Mouse (Mus musculus) thymus, adult 2 months (tissue): ENCODE results near the gene Zswim4. TPM values are rescaled to one million over a fixed set of nuclear protein-coding genes. Genes with fewer than 3 reads are reported as not detected.

Experiments
- DNase-seq: peaks from one replicate; pipeline ENCODE4 v3.0.0; 2021
- H3K27ac ChIP-seq: fragments of 200-500 bp; 2 replicates; pipeline ENCODE4 v1.5.1; 2012; ENCODE audit warnings: low read length, control low read depth; ENCODE audit not compliant: control insufficient read depth, insufficient read depth
- H3K27me3 ChIP-seq: fragments of 200-500 bp; 2 replicates; pipeline ENCODE4 v1.6.1; 2012; ENCODE audit warnings: mild to moderate bottlenecking, low read length, moderate library complexity, mixed read lengths; ENCODE audit not compliant: control insufficient read depth, insufficient read depth
- H3K36me3 ChIP-seq: fragments of 200-500 bp; 2 replicates; pipeline ENCODE4 v1.6.1; 2012; ENCODE audit warnings: mild to moderate bottlenecking, low read length, moderate library complexity; ENCODE audit not compliant: control insufficient read depth, insufficient read depth
- H3K4me1 ChIP-seq: fragments of 200-500 bp; replicated peaks from 2 replicates; pipeline ENCODE4 v1.6.1; 2012; ENCODE audit warnings: low read length; ENCODE audit not compliant: control insufficient read depth, insufficient read depth
- H3K4me3 ChIP-seq: fragments of 200-500 bp; 2 replicates; pipeline ENCODE4 v1.5.1; 2012; ENCODE audit warnings: mild to moderate bottlenecking, low read length, control low read depth, moderate library complexity; ENCODE audit not compliant: control insufficient read depth, insufficient read depth
- CTCF ChIP-seq: fragments of 200-500 bp; IDR thresholded peaks from 2 replicates; pipeline ENCODE4 v1.5.1; 2012; ENCODE audit warnings: mild to moderate bottlenecking, control low read depth, low read length, moderate library complexity, borderline replicate concordance; ENCODE audit not compliant: control insufficient read depth, poor library complexity, insufficient read depth; ENCODE audit errors: extremely low read depth
- POLR2A ChIP-seq: fragments of 200-500 bp; IDR thresholded peaks from 2 replicates; pipeline ENCODE4 v1.6.1; 2012; ENCODE audit warnings: mild to moderate bottlenecking, low read length, control low read depth, moderate library complexity; ENCODE audit not compliant: control insufficient read depth, poor library complexity, insufficient read depth; ENCODE audit errors: extremely low read depth
- WGBS: fragments of 180-500 bp; shearing (Covaris S2); methylation state at CpG from one replicate; pipeline ENCODE4 v1.1.7; 2018; 5-methylcytosine and 5-hydroxymethylcytosine counted together
- polyA plus RNA-seq: library from polyadenylated mRNA; depleted of rRNA; stranded (reverse); fragments of >200 nt; gene quantifications from 2 replicates; pipeline ENCODE4 v1.2.3, GENCODE M21; 2012

Zswim4 gene
- polyA plus RNA-seq, 1 experiment, result 53.0 TPM

- TF ChIP-seq POLR2A, result no peak
- no peak for TF ChIP-seq CTCF
- 96% methylated on average over 4 of the region's 4 CpGs for WGBS
- no peak overlapping the region for H3K27ac ChIP-seq
- H3K4me1 ChIP-seq, result peaks cover 21% of the 10 kb centered on the region
- peaks cover 46% of the 10 kb centered on the region for H3K36me3 ChIP-seq
- H3K27me3 ChIP-seq, result no peaks in the 10 kb centered on the region
- H3K4me3 ChIP-seq, result no peak overlapping the region
- DNase-seq, result no peak
These were observed 23.6 kb downstream of the Zswim4 start for GRCm38 (mm10) chr8:84213277-84213676.

- 94% methylated on average over 31 of the region's 31 CpGs for WGBS
- Histone ChIP-seq H3K4me3 (no peak overlapping the region), H3K36me3 (peaks cover 40% of the 10 kb centered on the region), H3K4me1 (peaks cover 33% of the 10 kb centered on the region), H3K27ac (no peak overlapping the region), H3K27me3 (no peaks in the 10 kb centered on the region)
- TF ChIP-seq POLR2A (no peak), CTCF (no peak)
- no peak for DNase-seq
These were observed 24.8 kb downstream of the Zswim4 start for GRCm38 (mm10) chr8:84211881-84212563.

DNA sequence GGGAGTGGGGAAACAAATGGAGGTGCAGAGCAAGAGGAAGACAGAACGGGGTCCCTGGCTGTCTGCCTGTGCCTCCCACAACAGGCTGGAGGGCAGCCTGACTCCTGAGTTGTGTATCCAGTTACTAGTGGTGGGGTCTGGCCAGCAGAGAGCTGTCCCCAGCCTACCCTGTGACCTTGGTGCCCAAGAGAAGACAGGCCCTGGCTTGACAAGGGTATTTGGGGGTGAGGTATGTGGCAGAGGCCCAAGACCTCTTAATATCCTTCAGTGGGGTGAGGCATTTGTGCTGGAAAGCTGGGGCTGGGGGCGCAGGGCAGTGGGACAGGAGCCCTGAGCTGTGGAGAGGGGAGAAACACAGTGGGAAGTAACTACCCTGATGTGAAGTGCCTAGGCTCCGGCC, 25.7 kb downstream of the Zswim4 start:
- H3K36me3 ChIP-seq, result peaks cover 34% of the 10 kb centered on the region

DNA sequence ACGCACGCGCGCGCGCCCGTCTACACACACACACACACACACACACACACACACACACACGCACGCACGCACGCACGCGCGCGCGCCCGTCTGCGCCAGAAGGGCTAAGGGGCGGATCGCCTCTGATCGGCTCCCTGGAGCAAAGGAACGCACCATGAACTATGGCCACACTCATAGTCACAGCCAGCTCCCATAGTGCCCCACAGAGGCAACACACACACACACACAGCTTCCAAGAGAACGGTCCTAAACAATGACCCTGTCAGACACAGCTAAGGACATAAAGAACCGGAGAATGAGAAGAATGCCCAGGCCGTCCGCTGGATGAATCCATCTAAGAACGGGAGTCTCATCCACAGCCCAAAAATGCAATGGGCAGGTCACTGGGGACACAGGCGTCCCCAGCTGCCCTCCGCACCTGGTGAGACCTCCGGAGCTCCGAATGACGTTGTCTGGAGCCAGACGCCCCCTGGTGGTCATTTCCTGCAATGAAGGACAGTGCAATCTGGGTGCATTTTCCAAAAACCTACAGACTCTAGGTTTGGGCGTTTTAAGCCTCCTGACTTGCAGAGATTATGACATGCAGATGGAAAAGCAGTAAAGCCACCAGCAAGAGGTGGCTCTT, 26.6 kb downstream of the Zswim4 start:
- WGBS, result 63% methylated on average over 34 of the region's 34 CpGs
- H3K4me3 ChIP-seq, result no peak overlapping the region
- peaks cover 33% of the 10 kb centered on the region for H3K4me1 ChIP-seq
- peak; percentile 88 for DNase-seq
- peaks cover 28% of the 10 kb centered on the region for H3K36me3 ChIP-seq
- no peak overlapping the region for H3K27ac ChIP-seq
- TF ChIP-seq CTCF (peak; percentile 95), POLR2A (no peak)
- H3K27me3 ChIP-seq, result no peaks in the 10 kb centered on the region

More for the DNA sequence above, 25.7 kb downstream of the Zswim4 start:
- TF ChIP-seq CTCF, result no peak
- no peak for DNase-seq
- WGBS, result 98% methylated on average over 3 of the region's 3 CpGs
- Histone ChIP-seq H3K4me3 (no peak overlapping the region), H3K4me1 (peaks cover 33% of the 10 kb centered on the region), H3K27ac (no peak overlapping the region), H3K27me3 (no peaks in the 10 kb centered on the region)

DNA sequence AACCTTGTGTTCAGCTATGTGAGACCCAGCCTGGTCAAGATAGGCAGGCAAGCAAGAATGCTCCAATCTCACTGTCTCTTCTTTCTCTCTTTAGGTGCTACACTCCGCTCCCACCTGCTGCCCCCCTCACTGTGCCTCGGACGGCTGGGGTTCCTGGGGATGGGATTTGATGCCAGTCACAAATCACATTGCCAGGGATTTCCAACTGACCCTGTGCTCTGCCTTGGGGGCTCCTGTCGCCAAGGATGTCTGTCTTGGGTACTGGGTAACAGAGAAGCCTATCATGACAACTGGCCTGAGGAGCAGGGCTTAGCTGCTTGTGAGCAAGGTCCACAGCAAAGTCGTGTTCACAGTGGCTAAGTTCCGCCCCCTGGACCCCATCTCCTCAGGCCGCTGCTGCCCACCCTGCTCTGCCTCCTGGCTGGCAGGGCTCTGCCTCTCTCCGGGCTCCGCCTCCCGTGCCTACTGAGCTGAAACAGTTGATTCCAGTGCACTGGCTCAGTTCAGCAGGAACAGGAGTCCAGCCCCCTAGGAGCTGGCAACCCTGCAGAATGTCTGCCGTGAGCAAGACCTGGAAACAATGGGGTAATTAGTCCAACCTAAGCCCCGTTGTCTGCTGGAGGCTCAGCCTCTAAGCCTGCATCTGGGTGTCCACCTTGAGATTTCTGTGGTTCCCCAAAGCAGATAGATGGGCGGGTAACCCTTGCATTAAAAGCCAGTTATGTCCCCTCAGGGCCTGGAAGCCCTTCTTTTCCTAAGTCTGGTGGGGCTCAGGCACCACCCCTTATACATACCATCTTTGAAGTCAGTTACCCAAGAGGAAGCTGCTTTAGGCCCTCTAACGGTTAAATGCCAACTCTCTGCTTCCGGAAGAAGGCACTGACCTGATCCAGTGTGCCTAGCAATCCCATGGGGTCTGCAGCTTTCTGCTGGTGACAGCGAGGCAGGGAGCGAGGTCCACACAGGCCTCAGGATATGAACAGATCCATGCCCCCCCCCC, 28.2 kb downstream of the Zswim4 start:
- DNase-seq, result peak; percentile 52
- H3K36me3 ChIP-seq, result peaks cover 22% of the 10 kb centered on the region
- peak overlapping the region; percentile 91 for H3K27ac ChIP-seq
- TF ChIP-seq CTCF (no peak), POLR2A (no peak)
- H3K4me1 ChIP-seq, result peaks cover 39% of the 10 kb centered on the region
- H3K27me3 ChIP-seq, result no peaks in the 10 kb centered on the region
- peak overlapping the region; percentile 4 for H3K4me3 ChIP-seq
- 34% methylated on average over 17 of the region's 17 CpGs for WGBS

DNA sequence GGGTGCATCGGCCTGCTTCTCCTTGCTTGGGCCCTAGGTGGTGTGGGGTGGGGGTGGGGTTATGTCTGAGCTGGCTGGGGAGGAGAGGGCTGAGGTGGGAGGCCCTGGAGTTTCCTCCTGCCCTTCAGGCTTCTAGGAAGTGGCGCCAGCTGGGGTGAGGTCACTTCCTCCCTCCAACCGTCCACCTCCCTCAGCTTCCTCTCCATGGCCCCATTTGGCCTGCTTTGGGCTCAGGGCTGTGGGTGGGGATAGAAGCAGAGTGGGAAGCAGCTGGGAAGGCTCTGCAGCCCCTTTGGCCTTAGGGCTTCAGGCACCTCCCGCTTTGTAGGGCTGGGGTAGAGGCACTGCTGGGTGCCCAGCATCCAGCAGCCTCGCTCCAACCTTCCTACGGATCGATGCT, 29.0 kb downstream of the Zswim4 start:
- whole genome bisulfite sequencing, result 14% methylated on average over 7 of the region's 7 CpGs
- H3K27me3 ChIP-seq, result no peaks in the 10 kb centered on the region
- peak; percentile 66 for DNase-seq
- TF ChIP-seq POLR2A (peak; percentile 42; the same call in 1 of the 2 replicates), CTCF (no peak)
- H3K27ac ChIP-seq, result peak overlapping the region; percentile 91
- no peak overlapping the region for H3K4me3 ChIP-seq
- peaks cover 15% of the 10 kb centered on the region; the same call in 1 of the 2 replicates for H3K36me3 ChIP-seq
- H3K4me1 ChIP-seq, result peaks cover 45% of the 10 kb centered on the region
